Mouse (Mus musculus): Measurements from ENCODE around the gene Birc5.

- peak; percentile 37; the same call in 1 of the 2 replicates for TF ChIP-seq POLR2A (IDR thresholded peaks at IDR 0.05; ENCODE audit: control insufficient read depth, extremely low read depth, insufficient read depth, low read length, poor library complexity)
- TF ChIP-seq CTCF (IDR thresholded peaks at IDR 0.05; ENCODE audit: borderline replicate concordance, control insufficient read depth, extremely low read depth, insufficient read depth, low read length, poor library complexity), result 0 out of 2 replicates have a peak, but pooled peaks have one; percentile 35
Measured at GRCm38 (mm10) chr11:117871911-117872584, 23.0 kb downstream of the Birc5 start.
